Mouse (Mus musculus) MEL (cell line): Measurements from ENCODE around the gene Mov10. TPM values are rescaled to one million over a fixed set of nuclear protein-coding genes. Genes with fewer than 3 reads are reported as not detected.

Experiments used
- DNase-seq: peaks from one replicate; pipeline ENCODE4 v3.0.0; 2011; ENCODE audit warnings: low read depth, low spot score
- H3K27ac ChIP-seq: 2 replicates; pipeline ENCODE4 v1.5.1; 2012; ENCODE audit warnings: low read depth, mild to moderate bottlenecking, control low read depth, low read length, moderate library complexity; ENCODE audit not compliant: control insufficient read depth
- H3K27me3 ChIP-seq, 2 experiments: fragments of 150-350 bp in 1 of 2; sonication (generic) in 1 of 2; 2 replicates each; pipeline ENCODE4 v1.6.1; 2012; ENCODE audit warnings: low read length in 2 of 2, mild to moderate bottlenecking in 2 of 2, improper control_type of control experiment in 1 of 2, moderate library complexity in 1 of 2; ENCODE audit not compliant: insufficient read depth in 2 of 2, control insufficient read depth in 1 of 2
- H3K36me3 ChIP-seq, 2 experiments: 2 replicates each; pipeline ENCODE4 v1.6.1; 2012 to 2014; ENCODE audit warnings: low read length in 2 of 2, improper control_type of control experiment in 1 of 2, inconsistent platforms in 1 of 2, mild to moderate bottlenecking in 1 of 2; ENCODE audit not compliant: insufficient read depth in 2 of 2, control insufficient read depth in 1 of 2
- H3K4me1 ChIP-seq, 2 experiments: fragments of 150-350 bp in 1 of 2; sonication (generic) in 1 of 2; 2 replicates each; pipeline ENCODE4 v1.6.1; 2012; ENCODE audit warnings: low read length in 2 of 2, improper control_type of control experiment in 1 of 2, mild to moderate bottlenecking in 1 of 2; ENCODE audit not compliant: insufficient read depth in 2 of 2, control insufficient read depth in 1 of 2
- H3K4me3 ChIP-seq, 2 experiments: fragments of 150-350 bp in 1 of 2; sonication (generic) in 1 of 2; 2 replicates each; pipeline ENCODE4 v1.5.1; 2012; ENCODE audit warnings: low read depth in 2 of 2, low read length in 2 of 2, mild to moderate bottlenecking in 2 of 2, moderate library complexity in 2 of 2, control low read depth in 1 of 2, improper control_type of control experiment in 1 of 2; ENCODE audit not compliant: control insufficient read depth in 1 of 2, insufficient read depth in 1 of 2
- H3K79me2 ChIP-seq: 2 replicates; pipeline ENCODE4 v1.6.1; 2012; ENCODE audit warnings: mild to moderate bottlenecking, low read length, moderate library complexity; ENCODE audit not compliant: control insufficient read depth, poor library complexity, insufficient read depth
- H3K9ac ChIP-seq: 2 replicates; pipeline ENCODE4 v1.6.1; 2012; ENCODE audit warnings: low read depth, mild to moderate bottlenecking, control low read depth, low read length, moderate library complexity; ENCODE audit not compliant: control insufficient read depth, poor library complexity, severe bottlenecking
- H3K9me3 ChIP-seq: fragments of 150-350 bp; sonication (generic); replicated peaks from 2 replicates; pipeline ENCODE4 v1.6.1; 2012; ENCODE audit warnings: mild to moderate bottlenecking, low read length, improper control_type of control experiment, moderate library complexity; ENCODE audit not compliant: insufficient read depth
- CHD2 ChIP-seq: IDR thresholded peaks from 2 replicates; pipeline ENCODE4 v1.6.1; 2011; ENCODE audit warnings: low read length, improper control_type of control experiment
- CTCF ChIP-seq, 3 experiments: IDR thresholded peaks in 2 of 3; conservative IDR thresholded peaks in 1 of 3; 2 replicates each; pipeline ENCODE4 v1.5.1; 2011 to 2012; ENCODE audit warnings: low read length in 3 of 3, low read depth in 2 of 3, mild to moderate bottlenecking in 2 of 3, improper control_type of control experiment in 1 of 3, inconsistent platforms in 1 of 3, mixed read lengths in 1 of 3, moderate library complexity in 1 of 3; ENCODE audit not compliant: control insufficient read depth in 1 of 3, insufficient read depth in 1 of 3, poor library complexity in 1 of 3, severe bottlenecking in 1 of 3
- ELF1 ChIP-seq: IDR thresholded peaks from 2 replicates; pipeline ENCODE4 v1.6.1; 2014; ENCODE audit warnings: low read depth, mild to moderate bottlenecking, inconsistent platforms, low read length, improper control_type of control experiment, moderate library complexity
- EP300 ChIP-seq, 2 experiments: IDR thresholded peaks; 2 replicates each; pipeline ENCODE4 v1.6.1; 2011; ENCODE audit warnings: improper control_type of control experiment in 2 of 2, low read length in 2 of 2, low read depth in 1 of 2, mild to moderate bottlenecking in 1 of 2
- ETS1 ChIP-seq: IDR thresholded peaks from 2 replicates; pipeline ENCODE4 v1.6.1; 2012; ENCODE audit warnings: low read depth, mild to moderate bottlenecking, inconsistent platforms, low read length, improper control_type of control experiment, moderate library complexity
- GABPA ChIP-seq: IDR thresholded peaks from 2 replicates; pipeline ENCODE4 v1.6.1; 2012; ENCODE audit warnings: low read depth, mild to moderate bottlenecking, inconsistent platforms, low read length, improper control_type of control experiment, moderate library complexity
- GATA1 ChIP-seq: IDR thresholded peaks from 2 replicates; pipeline ENCODE4 v1.6.1; 2011; ENCODE audit warnings: low read depth, low read length, improper control_type of control experiment
- KAT2A ChIP-seq: conservative IDR thresholded peaks from 2 replicates; pipeline ENCODE4 v1.6.1; 2012; ENCODE audit warnings: low read depth, low read length, improper control_type of control experiment, inconsistent platforms
- MEF2A ChIP-seq: IDR thresholded peaks from 2 replicates; pipeline ENCODE4 v1.6.1; 2014; ENCODE audit warnings: low read depth, mild to moderate bottlenecking, inconsistent platforms, low read length, improper control_type of control experiment; ENCODE audit not compliant: poor library complexity, insufficient replicate concordance, severe bottlenecking; ENCODE audit errors: extremely low read depth
- NRF1 ChIP-seq: IDR thresholded peaks from 2 replicates; pipeline ENCODE4 v1.6.1; 2014; ENCODE audit warnings: low read depth, mild to moderate bottlenecking, inconsistent platforms, low read length, improper control_type of control experiment, moderate library complexity; ENCODE audit not compliant: poor library complexity, insufficient read depth, severe bottlenecking
- POLR2A ChIP-seq, 2 experiments: IDR thresholded peaks; 2 replicates each; pipeline ENCODE4 v1.6.1; 2011 to 2012; ENCODE audit warnings: low read length in 2 of 2, mild to moderate bottlenecking in 2 of 2, control low read depth in 1 of 2, improper control_type of control experiment in 1 of 2, low read depth in 1 of 2, moderate library complexity in 1 of 2; ENCODE audit not compliant: control insufficient read depth in 1 of 2, insufficient read depth in 1 of 2, poor library complexity in 1 of 2
- POLR2AphosphoS2 ChIP-seq: IDR thresholded peaks from 2 replicates; pipeline ENCODE4 v1.6.1; 2011; ENCODE audit warnings: low read length, improper control_type of control experiment
- RAD21 ChIP-seq: IDR thresholded peaks from 2 replicates; pipeline ENCODE4 v1.6.1; 2011; ENCODE audit warnings: mild to moderate bottlenecking, low read depth, low read length, improper control_type of control experiment
- RCOR1 ChIP-seq: IDR thresholded peaks from 2 replicates; pipeline ENCODE4 v1.6.1; 2012; ENCODE audit warnings: low read depth, mild to moderate bottlenecking, inconsistent platforms, low read length, improper control_type of control experiment
- SIN3A ChIP-seq: IDR thresholded peaks from 2 replicates; pipeline ENCODE4 v1.6.1; 2012; ENCODE audit warnings: low read length, improper control_type of control experiment, inconsistent platforms
- SMC3 ChIP-seq: IDR thresholded peaks from 2 replicates; pipeline ENCODE4 v1.6.1; 2011; ENCODE audit warnings: low read depth, low read length, improper control_type of control experiment
- TAL1 ChIP-seq: IDR thresholded peaks from 2 replicates; pipeline ENCODE4 v1.6.1; 2012; ENCODE audit warnings: mild to moderate bottlenecking, inconsistent platforms, low read length, moderate library complexity, mixed read lengths
- TBP ChIP-seq: IDR thresholded peaks from 2 replicates; pipeline ENCODE4 v1.8.0; 2011; ENCODE audit warnings: low read depth, low read length, improper control_type of control experiment
- TCF12 ChIP-seq: IDR thresholded peaks from 2 replicates; pipeline ENCODE4 v1.6.1; 2014; ENCODE audit warnings: low read depth, mild to moderate bottlenecking, inconsistent platforms, low read length, improper control_type of control experiment, moderate library complexity
- UBTF ChIP-seq: IDR thresholded peaks from 2 replicates; pipeline ENCODE4 v1.6.1; 2012; ENCODE audit warnings: low read depth, mild to moderate bottlenecking, inconsistent platforms, low read length, improper control_type of control experiment, moderate library complexity, borderline replicate concordance; ENCODE audit not compliant: insufficient read depth
- USF1 ChIP-seq: IDR thresholded peaks from 2 replicates; pipeline ENCODE4 v1.6.1; 2014; ENCODE audit warnings: low read depth, mild to moderate bottlenecking, inconsistent platforms, low read length, improper control_type of control experiment, moderate library complexity
- USF2 ChIP-seq, 2 experiments: IDR thresholded peaks; 2 replicates each; pipeline ENCODE4 v1.6.1; 2011 to 2012; ENCODE audit warnings: improper control_type of control experiment in 2 of 2, low read length in 2 of 2, borderline replicate concordance in 1 of 2, inconsistent platforms in 1 of 2, low read depth in 1 of 2, mild to moderate bottlenecking in 1 of 2; ENCODE audit not compliant: insufficient read depth in 1 of 2
- polyA plus RNA-seq, 2 experiments: library from polyadenylated mRNA; stranded (reverse) in 1 of 2; unstranded in 1 of 2; fragments of >175 nt in 1 of 2; fragments of >200 nt in 1 of 2; gene quantifications; 2 replicates each; pipeline versions ENCODE4 v1.2.1 to v1.2.4; 2012; ENCODE audit warnings: low replicate concordance in 2 of 2, low read depth in 1 of 2; ENCODE audit not compliant: insufficient read length in 2 of 2, insufficient read depth in 1 of 2, missing spikeins in 1 of 2
- total RNA-seq: library from RNA; depleted of rRNA; stranded (reverse); fragments of 300-350 nt; gene quantifications from 2 replicates; pipeline ENCODE4 v1.2.3, GENCODE M21; 2012

The Mov10 gene
- total and polyA plus RNA-seq, 3 experiments = 7.1 to 32.5 TPM; not detected in 1

GRCm38 (mm10) chr3:104804312-104804711 lies 14.1 kb downstream of the Mov10 start:
- no peak overlapping the region for H3K27ac ChIP-seq

GRCm38 (mm10) chr3:104801481-104801880 lies 16.9 kb downstream of the Mov10 start:
- H3K9me3 ChIP-seq = no peaks in the 10 kb centered on the region
- no peak for TF ChIP-seq UBTF
- TF ChIP-seq USF1 = no peak
- no peak for TF ChIP-seq RAD21
- no peak for TF ChIP-seq TCF12
- TF ChIP-seq RCOR1 = no peak
- no peak for TF ChIP-seq GABPA
- no peak for TF ChIP-seq EP300 (IDR thresholded peaks at IDR 0.05; ENCODE audit: low read depth in 1 of 2, low read length in 2 of 2)
- no peak for TF ChIP-seq CTCF (IDR thresholded peaks at IDR 0.05 in 2 of 3, conservative IDR thresholded peaks at IDR 0.05 in 1 of 3; ENCODE audit: control insufficient read depth in 1 of 3, insufficient read depth in 1 of 3, low read depth in 2 of 3, low read length in 3 of 3, poor library complexity in 1 of 3, severe bottlenecking in 1 of 3)
- no peak for TF ChIP-seq USF2 (IDR thresholded peaks at IDR 0.05; ENCODE audit: borderline replicate concordance in 1 of 2, insufficient read depth in 1 of 2, low read depth in 1 of 2, low read length in 2 of 2)
- TF ChIP-seq MEF2A = no peak
- TF ChIP-seq TBP = no peak
- no peak for TF ChIP-seq NRF1
- no peak for TF ChIP-seq SIN3A
- TF ChIP-seq GATA1 = no peak
- TF ChIP-seq KAT2A = no peak
- TF ChIP-seq ETS1 = no peak
- no peak for TF ChIP-seq ELF1
- TF ChIP-seq CHD2 = no peak
- H3K36me3 ChIP-seq = peaks cover 0 to 2% of the 10 kb centered on the region in 2 experiments; a peak in 1 of 4 replicates
- DNase-seq = no peak
- no peak overlapping the region for H3K27ac ChIP-seq
- H3K4me1 ChIP-seq = no peaks in the 10 kb centered on the region
- H3K79me2 ChIP-seq = no peaks in the 10 kb centered on the region
- H3K9ac ChIP-seq = no peak overlapping the region
- no peak overlapping the region for H3K4me3 ChIP-seq
- H3K27me3 ChIP-seq = no peaks in the 10 kb centered on the region

More at GRCm38 (mm10) chr3:104804312-104804711, 14.1 kb downstream of the Mov10 start:
- H3K36me3 ChIP-seq = peaks cover 0 to 2% of the 10 kb centered on the region in 2 experiments; a peak in 1 of 4 replicates
- no peak for DNase-seq
- no peaks in the 10 kb centered on the region for H3K4me1 ChIP-seq
- H3K9me3 ChIP-seq = no peaks in the 10 kb centered on the region
- TF ChIP-seq RAD21 (no peak), POLR2A (IDR thresholded peaks at IDR 0.05; ENCODE audit: control insufficient read depth in 1 of 2, insufficient read depth in 1 of 2, low read depth in 1 of 2, low read length in 2 of 2, poor library complexity in 1 of 2) (no peak), POLR2AphosphoS2 (no peak), SMC3 (no peak), TAL1 (no peak)
- no peaks in the 10 kb centered on the region for H3K79me2 ChIP-seq
- H3K9ac ChIP-seq = no peak overlapping the region
- no peaks in the 10 kb centered on the region for H3K27me3 ChIP-seq
- no peak overlapping the region for H3K4me3 ChIP-seq
